Mouse (Mus musculus): ENCODE results near the gene Agmo.
A peak's percentile ranks its signal among the peaks of the same experiment; 100 is the strongest.

Agmo gene

DNA sequence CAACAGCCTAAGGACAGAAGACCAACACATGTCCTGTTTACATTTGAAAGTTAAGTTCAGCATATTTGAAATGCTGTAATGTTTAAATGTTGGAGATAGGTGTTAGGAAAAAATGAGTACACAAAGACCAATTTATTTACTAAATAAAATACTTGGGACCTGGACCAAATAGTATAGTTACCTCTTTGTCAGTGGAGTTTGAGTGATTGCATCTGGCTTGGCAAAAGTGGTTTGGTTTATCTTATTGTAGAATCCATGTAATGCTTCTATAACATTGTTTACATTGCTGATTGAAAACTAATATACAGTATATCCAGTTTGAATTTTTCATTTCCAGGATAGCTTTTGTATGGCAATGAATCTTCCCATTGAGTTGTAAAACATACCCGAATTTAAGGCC lies 193.0 kb downstream of the Agmo start:
- no peak for DNase-seq

GRCm38 (mm10) chr12:37442486-37443013 lies 201.1 kb downstream of the Agmo start:
- DNase-seq: no peak

DNA sequence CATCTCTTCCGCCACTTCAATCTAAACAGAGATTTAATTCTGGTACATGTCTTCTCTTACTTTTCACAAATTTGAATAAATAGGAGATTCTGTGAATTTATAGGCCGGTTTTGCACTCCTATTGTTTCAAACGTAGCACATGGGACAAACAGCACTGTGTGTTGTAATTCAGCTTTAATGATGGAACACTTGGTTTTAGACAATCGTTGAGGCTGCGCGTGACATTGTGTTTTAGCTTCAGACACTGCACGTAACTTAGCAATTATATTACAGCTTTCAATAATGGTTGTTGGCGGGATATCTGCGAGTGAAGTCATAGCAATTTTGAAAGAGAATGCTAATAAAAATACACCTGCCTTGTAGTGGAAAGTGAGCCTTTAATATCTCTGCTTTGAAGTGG lies 203.8 kb downstream of the Agmo start:
- DNase-seq: no peak

DNA sequence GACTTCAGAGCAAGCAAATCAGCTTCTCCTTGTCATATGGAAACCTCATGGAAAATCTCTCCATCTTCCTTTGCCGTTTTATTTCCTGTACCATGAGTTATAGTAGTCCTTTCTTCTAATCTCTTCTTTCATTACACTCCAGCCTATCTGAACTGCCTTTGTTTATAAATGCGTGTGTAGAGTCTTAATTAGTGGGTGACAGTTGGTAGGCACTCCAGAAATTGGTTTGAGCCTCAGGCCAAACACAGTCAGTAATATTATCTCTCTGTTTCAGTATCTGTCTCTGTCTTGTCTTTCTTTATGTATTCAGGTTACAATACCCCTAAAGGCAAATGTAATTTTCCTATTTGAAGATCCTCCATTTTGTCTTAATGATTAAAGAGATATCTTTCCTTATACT lies 208.2 kb downstream of the Agmo start:
- DNase-seq: no peak

DNA sequence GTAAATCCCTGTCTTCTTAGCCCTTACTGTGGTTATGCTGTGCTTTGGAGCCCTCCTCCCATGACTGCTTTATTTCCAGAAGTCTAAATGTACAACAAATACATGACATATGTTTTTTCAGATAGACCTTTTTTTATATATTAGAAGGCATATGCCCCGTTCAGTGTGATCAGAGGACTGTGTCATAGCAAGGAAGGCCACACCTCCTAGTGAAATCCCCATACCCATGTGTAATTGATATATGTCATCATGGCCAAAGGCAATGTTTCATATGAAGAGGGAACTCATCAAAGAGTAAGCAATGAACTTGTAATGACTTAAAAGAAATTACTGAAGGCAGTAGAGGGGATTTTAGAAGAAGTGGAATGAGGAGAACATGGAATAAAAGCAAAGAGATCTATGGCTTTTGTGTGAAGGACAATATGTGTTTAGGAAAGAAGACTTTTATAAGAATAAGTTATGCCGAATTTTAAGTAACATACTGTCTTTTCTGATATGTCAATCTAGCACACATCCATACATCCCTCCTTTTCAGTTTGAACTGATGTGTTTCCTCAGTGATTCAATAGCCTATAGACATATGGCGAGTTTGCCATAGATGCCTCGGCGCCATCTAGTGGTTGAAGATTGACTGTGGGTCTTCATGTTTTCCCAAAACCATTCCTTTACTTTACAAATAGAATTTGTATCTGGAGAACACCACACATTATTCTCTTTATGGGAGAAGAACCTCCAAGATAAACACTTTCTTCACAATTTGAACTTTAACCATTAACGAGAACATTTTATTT lies 209.1 kb downstream of the Agmo start:
- peak; percentile 54 for DNase-seq

- no peak for DNase-seq
Measured at GRCm38 (mm10) chr12:37471631-37472030, 230.2 kb downstream of the Agmo start.

DNA sequence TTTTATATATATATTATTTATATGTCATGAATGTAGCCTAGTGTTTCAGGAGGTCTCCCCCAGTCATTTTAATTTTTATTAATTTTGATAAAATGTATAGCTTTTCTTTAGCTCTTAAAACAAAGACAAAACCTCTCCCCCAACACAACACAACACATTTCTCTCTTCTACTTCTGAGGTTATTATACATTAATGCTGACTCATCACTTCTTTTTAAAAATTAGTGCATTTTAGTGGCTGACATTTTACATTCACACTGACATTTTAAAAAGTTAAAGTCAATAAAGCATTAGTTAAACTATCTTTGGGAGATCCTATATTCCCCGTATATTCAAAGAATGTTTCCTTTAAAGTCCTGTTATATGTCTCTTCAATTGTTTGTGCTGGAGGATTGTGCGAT lies 235.4 kb downstream of the Agmo start:
- DNase-seq: no peak

DNA sequence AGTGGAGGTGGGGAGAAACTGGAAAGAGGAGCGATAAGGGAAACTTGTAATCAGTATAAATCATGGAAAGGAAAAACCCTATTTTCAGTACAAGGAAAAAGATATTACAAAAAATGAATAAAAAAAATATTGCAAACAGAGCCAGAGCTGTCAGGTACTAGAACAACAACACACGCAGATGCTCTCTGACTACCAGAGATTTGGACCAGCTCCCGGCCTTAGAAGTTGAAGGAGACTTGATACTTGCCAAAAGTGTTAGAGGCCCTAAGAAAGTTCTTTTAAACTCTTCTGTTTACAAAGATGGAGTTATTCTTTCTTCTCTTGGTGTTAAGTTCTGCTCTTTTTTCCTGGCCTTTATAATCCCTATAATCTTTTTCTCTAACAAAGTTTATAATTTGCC lies 246.6 kb downstream of the Agmo start:
- no peak for DNase-seq

GRCm38 (mm10) chr12:37498871-37499270 lies 257.4 kb downstream of the Agmo start:
- no peak for DNase-seq

DNA sequence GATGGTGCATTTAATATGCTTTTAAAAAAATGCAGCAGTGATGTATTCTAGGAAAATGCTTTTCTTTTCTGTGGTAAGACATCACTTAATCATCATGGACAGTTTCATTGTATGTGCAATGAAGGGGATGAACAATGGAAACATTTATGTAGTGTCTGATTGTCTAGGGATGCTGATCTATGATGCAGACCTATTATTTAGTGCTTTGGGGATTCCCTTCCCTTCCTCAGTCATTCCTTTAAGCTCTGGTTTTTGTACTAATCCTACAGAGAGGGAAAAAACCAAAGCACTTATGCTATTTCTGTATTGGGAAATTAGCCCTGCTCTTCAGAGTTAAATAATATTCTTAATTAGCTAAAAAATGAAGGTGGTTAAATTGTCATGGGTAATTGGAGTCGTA lies 266.0 kb downstream of the Agmo start:
- DNase-seq: no peak

GRCm38 (mm10) chr12:37507826-37508225 lies 266.4 kb downstream of the Agmo start:
- DNase-seq: no peak

GRCm38 (mm10) chr12:37521772-37522171 lies 280.3 kb downstream of the Agmo start:
- no peak for DNase-seq

DNA sequence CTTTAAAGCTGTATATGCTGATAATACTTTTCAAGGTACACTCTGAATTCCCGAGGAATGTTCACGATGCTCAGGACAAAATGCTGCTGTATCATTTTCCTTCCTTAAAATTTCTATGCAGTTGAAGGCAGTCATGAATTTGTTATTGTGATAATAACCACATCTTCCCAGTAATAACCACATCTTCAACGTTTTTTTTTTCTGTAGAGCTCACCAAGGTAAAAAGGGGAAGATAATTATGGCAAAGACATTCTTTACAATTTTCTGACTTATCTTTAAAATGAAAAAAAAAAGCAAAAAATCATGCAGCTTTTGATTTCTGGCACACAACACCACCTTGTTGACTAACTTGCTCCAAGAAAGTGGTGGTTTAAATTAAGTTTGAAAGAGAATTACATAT lies 283.2 kb downstream of the Agmo start:
- no peak for DNase-seq

DNA sequence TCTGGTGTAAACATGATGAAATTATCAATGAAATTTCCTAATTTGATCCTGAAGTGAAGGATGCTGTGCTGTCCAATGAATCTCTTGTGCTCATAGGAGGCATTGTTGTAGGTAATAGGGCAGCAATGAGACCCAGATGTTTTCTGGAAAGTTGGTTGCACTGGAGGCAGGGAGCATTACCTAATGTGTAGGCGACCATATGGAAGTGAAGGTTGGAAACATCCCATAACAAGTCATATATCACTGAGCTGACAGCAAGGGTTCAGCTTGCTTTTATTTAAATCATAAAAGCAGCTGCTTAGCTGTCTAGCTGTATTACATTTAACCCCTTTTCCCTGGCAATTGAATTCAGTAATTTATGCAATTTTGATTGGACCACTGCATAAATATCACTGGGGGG lies 299.6 kb downstream of the Agmo start:
- no peak for DNase-seq

- no peak for DNase-seq
Measured at GRCm38 (mm10) chr12:37558284-37558683, 316.8 kb downstream of the Agmo start.

DNA sequence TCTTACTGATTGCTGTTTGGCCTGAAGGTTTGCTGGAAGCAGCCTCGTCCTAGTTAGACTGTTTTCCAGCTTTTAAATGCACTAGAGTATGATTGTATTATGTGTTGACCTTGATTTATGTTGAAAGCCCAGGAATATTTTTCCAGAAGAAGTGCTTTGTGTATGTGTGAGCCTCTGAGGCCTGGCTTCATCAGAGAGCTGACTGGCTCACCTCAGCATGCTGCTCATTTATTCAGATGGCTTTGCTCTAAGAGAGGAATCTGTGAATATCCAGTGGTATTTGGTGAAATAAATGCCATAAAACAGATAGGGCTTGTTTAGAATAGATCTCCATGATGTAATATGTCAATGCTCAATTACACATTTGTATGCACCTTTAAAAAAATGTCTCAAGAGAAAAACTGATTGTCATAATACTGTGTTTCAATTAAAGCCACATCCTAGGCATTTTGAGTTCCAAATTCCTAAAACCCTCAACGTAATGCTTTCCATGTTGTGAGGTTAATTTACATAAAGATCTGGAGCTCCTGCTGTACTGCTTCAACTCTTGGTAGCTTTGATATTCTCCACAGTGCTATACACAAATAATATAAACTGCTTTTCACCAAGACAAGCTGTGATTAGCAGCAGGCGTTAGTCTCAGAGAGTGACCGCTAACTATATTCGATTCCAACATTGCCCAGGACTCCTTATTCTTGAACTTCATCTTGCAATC lies 324.6 kb downstream of the Agmo start:
- DNase-seq: no peak

- no peak for DNase-seq
Measured at GRCm38 (mm10) chr12:37571922-37572321, 330.5 kb downstream of the Agmo start.

- no peak for DNase-seq
Measured at GRCm38 (mm10) chr12:37582777-37583176, 341.3 kb downstream of the Agmo start.

DNA sequence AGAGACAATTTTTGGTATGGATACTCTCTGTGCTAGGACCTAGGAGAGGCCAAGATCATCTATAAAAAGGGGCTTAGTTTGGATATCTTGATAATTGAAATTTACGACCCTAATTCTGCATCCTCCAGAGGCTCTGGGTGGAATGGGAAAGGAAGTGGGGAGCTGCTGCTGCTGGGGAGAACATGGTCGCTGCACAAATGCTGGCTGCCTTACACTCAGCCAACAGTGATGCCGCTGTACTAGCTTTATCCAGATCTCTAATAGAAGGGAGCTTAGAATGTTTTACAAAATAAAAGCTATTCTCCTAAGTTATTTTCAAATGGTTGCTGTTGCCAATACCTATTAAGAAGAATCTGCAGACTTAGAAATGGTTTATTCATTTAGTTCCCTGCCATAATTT lies 351.4 kb downstream of the Agmo start:
- DNase-seq: no peak

DNA sequence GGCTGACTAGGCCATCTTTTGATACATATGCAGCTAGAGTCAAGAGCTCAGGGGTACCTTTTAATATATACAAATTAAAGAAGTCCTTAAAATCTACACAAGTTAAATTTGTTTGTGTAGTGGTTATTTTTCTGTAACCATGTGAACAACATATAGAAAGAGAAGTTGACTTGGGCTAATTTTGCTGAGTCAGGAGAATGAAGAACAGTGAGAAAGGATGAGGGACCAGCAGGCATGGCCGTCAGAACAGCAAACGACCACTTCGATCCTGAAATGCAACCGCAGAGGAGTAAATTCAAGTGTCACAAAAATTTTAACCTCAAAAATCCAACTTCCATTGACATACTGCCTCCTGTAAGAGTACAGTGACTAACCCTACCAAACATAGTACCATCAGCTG lies 371.4 kb downstream of the Agmo start:
- no peak for DNase-seq

DNA sequence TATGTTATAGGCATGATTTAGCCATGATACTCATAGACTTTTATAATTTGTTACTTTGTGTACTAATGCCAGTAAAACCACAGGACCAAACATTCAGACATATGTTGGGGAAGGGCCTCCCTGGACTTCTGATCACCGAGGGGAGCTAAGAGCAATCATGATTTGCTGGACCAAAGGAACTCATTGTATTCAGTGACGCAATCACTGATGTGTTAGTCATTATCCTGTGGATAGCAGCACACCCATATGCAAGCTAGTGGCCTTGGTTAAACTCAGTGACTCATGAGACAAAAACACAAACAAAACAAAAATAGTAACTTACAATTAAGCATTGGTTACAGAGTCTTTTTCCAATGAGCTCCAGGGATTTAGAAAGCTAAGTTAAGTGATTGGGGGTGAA lies 373.3 kb downstream of the Agmo start:
- DNase-seq: no peak

GRCm38 (mm10) chr12:37624078-37624477 lies 382.6 kb downstream of the Agmo start:
- DNase-seq: no peak

Measured in kidney, adult 9 months (tissue).